Mouse (Mus musculus): ENCODE results near the gene Gm17509. TPM values are rescaled to one million over a fixed set of nuclear protein-coding genes. Genes with fewer than 3 reads are reported as not detected.

Gene Gm17509
- not detected in 2 replicates for total RNA-seq (2014; fragmentation: Nextera tagmentation)
- 0.05 and 0.06 TPM in 2 replicates for total RNA-seq (2017)
- polyA plus RNA-seq (2012): not detected in 2 replicates

- Histone ChIP-seq H3K36me3 (replicated peaks) (no peaks in the 10 kb centered on the region), H3K4me3 (ENCODE audit: low read depth, low read length) (no peak within 1 kb of the TSS; the same call in 1 of the 2 replicates), H3K27me3 (ENCODE audit: insufficient read depth, low read length) (no peaks in the 10 kb centered on the region), H3K9me3 (replicated peaks) (peaks cover 29% of the 10 kb centered on the region), H3K4me1 (ENCODE audit: insufficient read depth, low read depth, low read length) (no peaks in the 10 kb centered on the region)
- TF ChIP-seq GATA1 (IDR thresholded peaks at IDR 0.05; ENCODE audit: borderline replicate concordance, low read length): no peak
- no peak for TF ChIP-seq GATA2 (IDR thresholded peaks at IDR 0.05; ENCODE audit: borderline replicate concordance, low read depth, low read length)
- TF ChIP-seq CTCF (IDR thresholded peaks at IDR 0.05; ENCODE audit: low read depth, low read length): no peak
- TF ChIP-seq POLR2AphosphoS5 (IDR thresholded peaks at IDR 0.05; ENCODE audit: insufficient replicate concordance, low read depth, low read length): no peak
- no peak for TF ChIP-seq TAL1 (conservative IDR thresholded peaks at IDR 0.05; ENCODE audit: low read depth, low read length)
- ATAC-seq (ENCODE audit: extremely low read depth, insufficient number of reproducible peaks, low FRiP score, poor library complexity, severe bottlenecking): no peak
- no peak for DNase-seq (ENCODE audit: low spot score)
Measured at GRCm38 (mm10) chr13:117220501-117221321, at the start of gene Gm17509. TSS of gene Gm17509 (minus strand) at chr13:117221075.

GRCm38 (mm10) chr13:117267963-117268362, 47.1 kb upstream of the Gm17509 start:
- ATAC-seq (ENCODE audit: extremely low read depth, insufficient number of reproducible peaks, low FRiP score, poor library complexity, severe bottlenecking): no peak
- Histone ChIP-seq H3K27me3 (ENCODE audit: insufficient read depth, low read length) (no peaks in the 10 kb centered on the region), H3K9me3 (replicated peaks) (peaks cover 20% of the 10 kb centered on the region)

GRCm38 (mm10) chr13:117266156-117266555, 45.3 kb upstream of the Gm17509 start:
- DNase-seq (ENCODE audit: low spot score): no peak
- no peaks in the 10 kb centered on the region for H3K4me1 ChIP-seq (ENCODE audit: insufficient read depth, low read depth, low read length)
- TF ChIP-seq POLR2AphosphoS5 (IDR thresholded peaks at IDR 0.05; ENCODE audit: insufficient replicate concordance, low read depth, low read length) (no peak), CTCF (IDR thresholded peaks at IDR 0.05; ENCODE audit: low read depth, low read length) (no peak), GATA1 (IDR thresholded peaks at IDR 0.05; ENCODE audit: borderline replicate concordance, low read length) (no peak), TAL1 (conservative IDR thresholded peaks at IDR 0.05; ENCODE audit: low read depth, low read length) (no peak), GATA2 (IDR thresholded peaks at IDR 0.05; ENCODE audit: borderline replicate concordance, low read depth, low read length) (no peak)
- H3K4me3 ChIP-seq (ENCODE audit: low read depth, low read length): no peak overlapping the region
- H3K36me3 ChIP-seq (replicated peaks): no peaks in the 10 kb centered on the region
- ATAC-seq (ENCODE audit: extremely low read depth, insufficient number of reproducible peaks, low FRiP score, poor library complexity, severe bottlenecking): no peak
- peaks cover 21% of the 10 kb centered on the region for H3K9me3 ChIP-seq (replicated peaks)
- H3K27me3 ChIP-seq (ENCODE audit: insufficient read depth, low read length): no peaks in the 10 kb centered on the region

More at GRCm38 (mm10) chr13:117267963-117268362, 47.1 kb upstream of the Gm17509 start:
- TF ChIP-seq POLR2AphosphoS5 (IDR thresholded peaks at IDR 0.05; ENCODE audit: insufficient replicate concordance, low read depth, low read length) (no peak), GATA1 (IDR thresholded peaks at IDR 0.05; ENCODE audit: borderline replicate concordance, low read length) (no peak), TAL1 (conservative IDR thresholded peaks at IDR 0.05; ENCODE audit: low read depth, low read length) (no peak), GATA2 (IDR thresholded peaks at IDR 0.05; ENCODE audit: borderline replicate concordance, low read depth, low read length) (no peak), CTCF (IDR thresholded peaks at IDR 0.05; ENCODE audit: low read depth, low read length) (no peak)
- no peaks in the 10 kb centered on the region for H3K36me3 ChIP-seq (replicated peaks)
- H3K4me1 ChIP-seq (ENCODE audit: insufficient read depth, low read depth, low read length): no peaks in the 10 kb centered on the region
- DNase-seq (ENCODE audit: low spot score): no peak
- no peak overlapping the region for H3K4me3 ChIP-seq (ENCODE audit: low read depth, low read length)

- DNase-seq (ENCODE audit: low spot score) (no peak), ATAC-seq (ENCODE audit: extremely low read depth, insufficient number of reproducible peaks, low FRiP score, poor library complexity, severe bottlenecking) (no peak)
- peaks cover 19% of the 10 kb centered on the region for H3K9me3 ChIP-seq (replicated peaks)
- TF ChIP-seq GATA2 (IDR thresholded peaks at IDR 0.05; ENCODE audit: borderline replicate concordance, low read depth, low read length) (no peak), GATA1 (IDR thresholded peaks at IDR 0.05; ENCODE audit: borderline replicate concordance, low read length) (no peak), TAL1 (conservative IDR thresholded peaks at IDR 0.05; ENCODE audit: low read depth, low read length) (no peak), POLR2AphosphoS5 (IDR thresholded peaks at IDR 0.05; ENCODE audit: insufficient replicate concordance, low read depth, low read length) (no peak), CTCF (IDR thresholded peaks at IDR 0.05; ENCODE audit: low read depth, low read length) (no peak)
- H3K4me3 ChIP-seq (ENCODE audit: low read depth, low read length): no peak overlapping the region
- H3K27me3 ChIP-seq (ENCODE audit: insufficient read depth, low read length): no peaks in the 10 kb centered on the region
- no peaks in the 10 kb centered on the region for H3K36me3 ChIP-seq (replicated peaks)
- H3K4me1 ChIP-seq (ENCODE audit: insufficient read depth, low read depth, low read length): no peaks in the 10 kb centered on the region
Measured at GRCm38 (mm10) chr13:117260704-117261103, 39.8 kb upstream of the Gm17509 start.

- Histone ChIP-seq H3K36me3 (replicated peaks) (no peaks in the 10 kb centered on the region), H3K27me3 (ENCODE audit: insufficient read depth, low read length) (no peaks in the 10 kb centered on the region), H3K9me3 (replicated peaks) (peaks cover 36% of the 10 kb centered on the region), H3K4me3 (ENCODE audit: low read depth, low read length) (no peak overlapping the region), H3K4me1 (ENCODE audit: insufficient read depth, low read depth, low read length) (no peaks in the 10 kb centered on the region)
- no peak for DNase-seq (ENCODE audit: low spot score)
- no peak for ATAC-seq (ENCODE audit: extremely low read depth, insufficient number of reproducible peaks, low FRiP score, poor library complexity, severe bottlenecking)
- TF ChIP-seq GATA2 (IDR thresholded peaks at IDR 0.05; ENCODE audit: borderline replicate concordance, low read depth, low read length) (no peak), POLR2AphosphoS5 (IDR thresholded peaks at IDR 0.05; ENCODE audit: insufficient replicate concordance, low read depth, low read length) (no peak)
Measured at GRCm38 (mm10) chr13:117242621-117243020, 21.7 kb upstream of the Gm17509 start.

- Histone ChIP-seq H3K9me3 (replicated peaks) (peaks cover 40% of the 10 kb centered on the region), H3K4me1 (ENCODE audit: insufficient read depth, low read depth, low read length) (no peaks in the 10 kb centered on the region), H3K27me3 (ENCODE audit: insufficient read depth, low read length) (no peaks in the 10 kb centered on the region), H3K36me3 (replicated peaks) (no peaks in the 10 kb centered on the region), H3K4me3 (ENCODE audit: low read depth, low read length) (no peak overlapping the region)
- ATAC-seq (ENCODE audit: extremely low read depth, insufficient number of reproducible peaks, low FRiP score, poor library complexity, severe bottlenecking) (no peak), DNase-seq (ENCODE audit: low spot score) (no peak)
- TF ChIP-seq POLR2AphosphoS5 (IDR thresholded peaks at IDR 0.05; ENCODE audit: insufficient replicate concordance, low read depth, low read length) (no peak), GATA1 (IDR thresholded peaks at IDR 0.05; ENCODE audit: borderline replicate concordance, low read length) (no peak), TAL1 (conservative IDR thresholded peaks at IDR 0.05; ENCODE audit: low read depth, low read length) (no peak), GATA2 (IDR thresholded peaks at IDR 0.05; ENCODE audit: borderline replicate concordance, low read depth, low read length) (no peak), CTCF (IDR thresholded peaks at IDR 0.05; ENCODE audit: low read depth, low read length) (no peak)
Measured at GRCm38 (mm10) chr13:117242063-117242462, 21.2 kb upstream of the Gm17509 start.

All from G1E (cell line).